Mouse (Mus musculus) adipocyte (in vitro differentiated cells): ENCODE measurements around the gene Ap5b1.

Experiments used
- DNase-seq: peaks from one replicate; pipeline ENCODE4 v3.0.0-alpha.2; 2016; ENCODE audit warnings: low spot score

The Ap5b1 gene

GRCm38 (mm10) chr19:5609547-5610404 lies 42.0 kb downstream of the Ap5b1 start, which contains the start of gene Kat5:
Kat5 (minus strand) TSS chr19:5610237.
- peak; percentile 96 for DNase-seq

- no peak for DNase-seq
Observed at GRCm38 (mm10) chr19:5611973-5612372, 44.1 kb downstream of the Ap5b1 start.

- DNase-seq, result no peak
Observed at GRCm38 (mm10) chr19:5612762-5613411, 45.1 kb downstream of the Ap5b1 start.

- DNase-seq, result no peak
Observed at GRCm38 (mm10) chr19:5614953-5615352, 47.1 kb downstream of the Ap5b1 start.

GRCm38 (mm10) chr19:5620007-5620406 lies 52.2 kb downstream of the Ap5b1 start:
- no peak for DNase-seq
